Mouse (Mus musculus) hindbrain, embryonic 13.5 days (tissue): Measurements from ENCODE around the gene Zfand5. TPM values are rescaled to one million over a fixed set of nuclear protein-coding genes. Genes with fewer than 3 reads are reported as not detected.
"Not testable (repeated sequence)": the region's sequence is repeated elsewhere in the genome, so short reads cannot be mapped to it uniquely, and the experiment has no call there.

Experiments used
- ATAC-seq: fragments of 200-750 bp; cut with Nextera tagmentation; 2 replicates; pipeline ENCODE4 v1.8.0; 2017; ENCODE audit warnings: moderate TSS enrichment; ENCODE audit not compliant: low FRiP score
- H3K27ac ChIP-seq: fragments of 300-500 bp; sonication (generic); 2 replicates; pipeline ENCODE4 v1.5.1; 2015; ENCODE audit warnings: inconsistent platforms, mild to moderate bottlenecking, moderate library complexity
- H3K27me3 ChIP-seq: fragments of 300-500 bp; sonication (generic); 2 replicates; pipeline ENCODE4 v1.6.1; 2015; ENCODE audit warnings: mild to moderate bottlenecking, inconsistent platforms
- H3K36me3 ChIP-seq: fragments of 300-500 bp; sonication (generic); 2 replicates; pipeline ENCODE4 v1.6.1; 2015; ENCODE audit warnings: mild to moderate bottlenecking, inconsistent platforms
- H3K4me1 ChIP-seq: fragments of 300-500 bp; sonication (generic); replicated peaks from 2 replicates; pipeline ENCODE4 v1.6.1; 2015; ENCODE audit warnings: inconsistent platforms
- H3K4me2 ChIP-seq: fragments of 300-500 bp; sonication (generic); 2 replicates; pipeline ENCODE4 v1.6.1; 2015; ENCODE audit warnings: inconsistent platforms, mild to moderate bottlenecking, moderate library complexity
- H3K4me3 ChIP-seq: fragments of 300-500 bp; sonication (generic); 2 replicates; pipeline ENCODE4 v1.5.1; 2015; ENCODE audit warnings: mild to moderate bottlenecking, inconsistent platforms
- H3K9ac ChIP-seq: fragments of 300-500 bp; sonication (generic); 2 replicates; pipeline ENCODE4 v1.6.1; 2015; ENCODE audit warnings: mild to moderate bottlenecking, inconsistent platforms
- H3K9me3 ChIP-seq: fragments of 300-500 bp; sonication (generic); 2 replicates; pipeline ENCODE4 v1.6.1; 2016; ENCODE audit warnings: inconsistent platforms
- WGBS: fragments of 180-500 bp; shearing (Covaris S2); methylation state at CpG from one replicate; pipeline ENCODE4 v1.1.7; 2015; 5-methylcytosine and 5-hydroxymethylcytosine counted together
- polyA plus RNA-seq: library from polyadenylated mRNA; unstranded; fragments of >200 nt; fragmentation: Nextera tagmentation; extraction: Ambion mirVana; gene quantifications from 2 replicates; pipeline ENCODE4 v1.2.1, GENCODE M21; 2015

Gene Zfand5
- 160 and 165 TPM in 2 replicates for polyA plus RNA-seq

- Histone ChIP-seq H3K36me3 (peaks cover 3% of the 10 kb centered on the region), H3K9me3 (no peaks in the 10 kb centered on the region), H3K4me3 (peak within 1 kb of the TSS; percentile 96), H3K4me2 (peak within 1 kb of the TSS; percentile 87), H3K9ac (peak within 1 kb of the TSS; percentile 100), H3K27me3 (no peaks in the 10 kb centered on the region), H3K27ac (peak within 1 kb of the TSS; percentile 100), H3K4me1 (peaks cover 20% of the 10 kb centered on the region)
- WGBS = under 1% methylated on average over 75 of the region's 118 CpGs
- peak; percentile 96 for ATAC-seq
Observed at GRCm38 (mm10) chr19:21271741-21272654, at the start of gene Zfand5. Gene Zfand5 (plus strand): TSS chr19:21272278.

GRCm38 (mm10) chr19:21227131-21227530, 44.9 kb upstream of the Zfand5 start:
- no peaks in the 10 kb centered on the region for H3K9me3 ChIP-seq
- no peak overlapping the region for H3K27ac ChIP-seq
- no peak overlapping the region for H3K4me2 ChIP-seq
- no peak overlapping the region for H3K9ac ChIP-seq
- no peak for ATAC-seq
- 77% methylated on average over 4 of the region's 4 CpGs for WGBS
- H3K4me3 ChIP-seq = no peak overlapping the region
- H3K36me3 ChIP-seq = no peaks in the 10 kb centered on the region
- no peaks in the 10 kb centered on the region for H3K4me1 ChIP-seq
- H3K27me3 ChIP-seq = no peaks in the 10 kb centered on the region

- no peaks in the 10 kb centered on the region for H3K36me3 ChIP-seq
- H3K4me2 ChIP-seq = no peak overlapping the region
- H3K27me3 ChIP-seq = no peaks in the 10 kb centered on the region
- no peak overlapping the region for H3K4me3 ChIP-seq
- H3K9ac ChIP-seq = no peak overlapping the region
- ATAC-seq = no peak
- 48% methylated on average over 2 of the region's 2 CpGs for WGBS
- no peak overlapping the region for H3K27ac ChIP-seq
- no peaks in the 10 kb centered on the region for H3K4me1 ChIP-seq
- no peaks in the 10 kb centered on the region for H3K9me3 ChIP-seq
Observed at GRCm38 (mm10) chr19:21227754-21228153, 44.3 kb upstream of the Zfand5 start.

DNA sequence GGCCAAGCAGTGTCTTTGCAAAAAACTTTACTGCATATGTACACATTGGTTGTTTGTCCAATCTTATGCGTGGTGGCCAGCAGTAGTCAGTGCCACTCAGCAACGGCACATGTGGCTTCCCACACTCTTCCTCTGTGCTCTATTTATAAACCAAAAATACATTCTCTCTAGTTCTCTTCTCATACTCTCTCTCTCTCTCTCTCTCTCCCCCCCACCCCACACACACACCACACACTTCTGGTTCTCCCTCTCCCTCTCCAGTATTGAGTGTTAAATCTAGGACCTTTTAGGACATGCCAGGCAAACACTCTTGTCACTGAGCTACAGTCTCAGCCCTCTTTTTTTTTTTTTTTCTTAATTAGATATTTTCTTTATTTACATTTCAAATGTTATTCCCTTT, 23.3 kb upstream of the Zfand5 start:
- not testable (repeated sequence) for ATAC-seq, H3K27ac ChIP-seq, H3K9ac ChIP-seq, H3K9me3 ChIP-seq, H3K27me3 ChIP-seq, H3K4me2 ChIP-seq, H3K4me3 ChIP-seq, H3K36me3 ChIP-seq, H3K4me1 ChIP-seq
- 94% methylated on average over 2 of the region's 2 CpGs for WGBS

DNA sequence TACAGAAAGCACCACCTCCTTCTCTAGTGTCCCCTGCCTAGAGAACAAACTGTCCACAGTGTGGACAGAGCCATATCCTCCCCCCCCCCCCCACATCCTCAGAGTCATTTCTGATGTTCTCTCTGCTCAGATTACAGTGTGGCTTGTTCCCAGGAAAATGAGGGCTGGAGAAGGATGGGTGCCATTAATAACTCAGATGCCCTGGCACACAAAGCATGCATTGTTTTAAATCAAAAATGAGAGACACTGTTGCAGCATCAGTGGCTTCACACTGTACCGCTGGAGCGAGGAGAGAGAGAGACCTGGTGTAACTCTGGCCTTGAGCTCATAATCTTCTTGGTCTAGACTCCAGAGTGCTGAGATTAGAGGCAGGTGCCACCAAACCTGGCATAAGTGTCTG, 18.2 kb upstream of the Zfand5 start:
- Histone ChIP-seq H3K27ac (no peak overlapping the region), H3K9me3 (no peaks in the 10 kb centered on the region), H3K9ac (no peak overlapping the region), H3K36me3 (no peaks in the 10 kb centered on the region), H3K4me2 (no peak overlapping the region), H3K4me3 (no peak overlapping the region), H3K27me3 (no peaks in the 10 kb centered on the region), H3K4me1 (no peaks in the 10 kb centered on the region)
- ATAC-seq = no peak
- 81% methylated on average over 2 of the region's 2 CpGs for WGBS

DNA sequence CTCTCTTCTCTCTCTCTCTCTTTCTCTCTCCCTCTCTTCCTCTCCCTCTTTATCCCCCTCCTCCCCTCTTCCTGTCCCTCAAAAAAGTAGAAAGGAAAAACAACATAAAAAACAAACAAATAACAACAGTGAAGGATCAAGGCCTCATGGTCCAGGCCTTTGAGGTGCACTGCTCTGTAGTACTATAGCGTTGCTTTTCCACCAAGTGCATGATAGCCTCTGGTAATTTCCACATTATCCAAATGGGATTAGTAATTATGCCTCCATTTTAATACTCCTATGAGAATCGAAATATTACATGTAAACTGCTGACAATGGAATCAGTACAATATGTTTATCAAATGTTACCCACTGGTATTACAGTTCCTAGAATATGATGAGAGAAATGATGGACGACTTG, 16.2 kb upstream of the Zfand5 start:
- no peak for ATAC-seq
- no peak overlapping the region for H3K9ac ChIP-seq

GRCm38 (mm10) chr19:21259453-21259852, 12.6 kb upstream of the Zfand5 start:
- H3K9ac ChIP-seq = no peak overlapping the region
- no peaks in the 10 kb centered on the region for H3K4me1 ChIP-seq
- WGBS = 86% methylated on average over 2 of the region's 2 CpGs
- H3K27me3 ChIP-seq = no peaks in the 10 kb centered on the region
- no peak overlapping the region for H3K4me3 ChIP-seq
- H3K4me2 ChIP-seq = no peak overlapping the region
- no peak for ATAC-seq
- H3K9me3 ChIP-seq = no peaks in the 10 kb centered on the region
- H3K27ac ChIP-seq = no peak overlapping the region
- no peaks in the 10 kb centered on the region for H3K36me3 ChIP-seq

More for the DNA sequence above, 16.2 kb upstream of the Zfand5 start:
- H3K36me3 ChIP-seq = no peaks in the 10 kb centered on the region
- H3K27ac ChIP-seq = no peak overlapping the region
- WGBS = 72% methylated on average over 3 of the region's 3 CpGs
- no peaks in the 10 kb centered on the region for H3K4me1 ChIP-seq
- H3K9me3 ChIP-seq = no peaks in the 10 kb centered on the region
- H3K27me3 ChIP-seq = no peaks in the 10 kb centered on the region
- H3K4me3 ChIP-seq = no peak overlapping the region
- H3K4me2 ChIP-seq = no peak overlapping the region

- Histone ChIP-seq H3K27me3 (no peaks in the 10 kb centered on the region), H3K4me3 (no peak overlapping the region), H3K27ac (no peak overlapping the region), H3K36me3 (no peaks in the 10 kb centered on the region), H3K4me1 (no peaks in the 10 kb centered on the region), H3K4me2 (no peak overlapping the region), H3K9me3 (no peaks in the 10 kb centered on the region), H3K9ac (no peak overlapping the region)
- ATAC-seq = no peak
Observed at GRCm38 (mm10) chr19:21260280-21260679, 11.8 kb upstream of the Zfand5 start.

GRCm38 (mm10) chr19:21271186-21271585, 892 bp upstream of the Zfand5 start:
- no peaks in the 10 kb centered on the region for H3K27me3 ChIP-seq
- ATAC-seq = peak; percentile 0; the same call in 1 of the 2 replicates

GRCm38 (mm10) chr19:21272655-21273284, 692 bp downstream of the Zfand5 start:
- peak; percentile 69 for ATAC-seq
- peak overlapping the region; percentile 100 for H3K27ac ChIP-seq
- peak overlapping the region; percentile 96 for H3K4me3 ChIP-seq
- H3K36me3 ChIP-seq = peaks cover 9% of the 10 kb centered on the region
- H3K27me3 ChIP-seq = no peaks in the 10 kb centered on the region
- peak overlapping the region; percentile 87 for H3K4me2 ChIP-seq
- H3K4me1 ChIP-seq = peaks cover 23% of the 10 kb centered on the region
- H3K9ac ChIP-seq = peak overlapping the region; percentile 100
- under 1% methylated on average over 57 of the region's 66 CpGs for WGBS
- no peaks in the 10 kb centered on the region for H3K9me3 ChIP-seq

More at GRCm38 (mm10) chr19:21271186-21271585, 892 bp upstream of the Zfand5 start:
- WGBS = 24% methylated on average over 8 of the region's 8 CpGs
- Histone ChIP-seq H3K4me1 (peaks cover 14% of the 10 kb centered on the region), H3K9ac (peak overlapping the region; percentile 100), H3K4me2 (peak overlapping the region; percentile 65), H3K36me3 (no peaks in the 10 kb centered on the region), H3K27ac (peak overlapping the region; percentile 100), H3K4me3 (peak overlapping the region; percentile 96), H3K9me3 (no peaks in the 10 kb centered on the region)

GRCm38 (mm10) chr19:21273440-21273839, 1.4 kb downstream of the Zfand5 start:
- Histone ChIP-seq H3K36me3 (peaks cover 13% of the 10 kb centered on the region), H3K9me3 (no peaks in the 10 kb centered on the region), H3K4me2 (peak overlapping the region; percentile 87), H3K9ac (peak overlapping the region; percentile 75), H3K4me1 (peaks cover 23% of the 10 kb centered on the region), H3K27me3 (no peaks in the 10 kb centered on the region), H3K27ac (0 out of 2 replicates have a peak overlapping the region, but pooled peaks have one; percentile 30), H3K4me3 (peak overlapping the region; percentile 96)
- ATAC-seq = no peak
- WGBS = 0% methylated on average over 4 of the region's 4 CpGs

GRCm38 (mm10) chr19:21274181-21274591, 2.1 kb downstream of the Zfand5 start:
- Histone ChIP-seq H3K4me3 (peak overlapping the region; percentile 96), H3K27ac (0 out of 2 replicates have a peak overlapping the region, but pooled peaks have one; percentile 30), H3K9ac (peak overlapping the region; percentile 75), H3K9me3 (no peaks in the 10 kb centered on the region), H3K4me2 (peak overlapping the region; percentile 87), H3K4me1 (peaks cover 23% of the 10 kb centered on the region), H3K27me3 (no peaks in the 10 kb centered on the region), H3K36me3 (peaks cover 13% of the 10 kb centered on the region)
- WGBS = 0% methylated on average over 2 of the region's 2 CpGs
- no peak for ATAC-seq
